Mouse (Mus musculus): ENCODE measurements around the gene Olfr1512. TPM values are rescaled to one million over a fixed set of nuclear protein-coding genes. Genes with fewer than 3 reads are reported as not detected.
"Not testable (repeated sequence)": the region's sequence is repeated elsewhere in the genome, so short reads cannot be mapped to it uniquely, and the experiment has no call there.

Olfr1512 gene
- not detected for polyA plus RNA-seq (2012; fragmentation: generic; extraction: Trizol)

DNA sequence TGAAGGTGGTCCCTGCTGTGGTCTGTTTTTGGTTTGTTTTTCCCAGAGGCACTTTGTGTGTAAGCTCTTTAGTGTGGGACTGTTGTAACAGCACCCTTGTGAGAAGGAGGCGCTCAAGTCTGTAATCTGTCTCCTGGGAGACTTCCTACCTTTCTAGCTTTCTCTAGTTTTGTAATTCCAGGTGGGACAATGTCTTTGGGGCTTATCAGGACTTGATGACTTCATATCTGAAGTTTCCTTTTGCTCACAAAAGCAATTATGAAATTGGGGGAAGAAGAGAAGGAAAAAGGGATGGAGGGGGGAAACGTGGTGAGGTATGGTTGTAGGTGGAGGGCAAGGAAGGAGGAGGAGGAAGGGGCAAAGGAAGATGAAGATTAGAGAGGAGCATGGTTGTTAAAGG is at the start of gene Olfr1512:
Gene Olfr1512 (minus strand): TSS at position 101 of the 400 bp plus-strand sequence.
- no peak within 1 kb of the TSS for H3K4me2 ChIP-seq (ENCODE audit: low read depth)
- H3K79me2 ChIP-seq (ENCODE audit: control insufficient read depth, insufficient read depth), result no peaks in the 10 kb centered on the region
- TF ChIP-seq TCF3 (IDR thresholded peaks at IDR 0.05; ENCODE audit: insufficient read length, low read depth), result no peak
- TF ChIP-seq MYOG (IDR thresholded peaks at IDR 0.05; ENCODE audit: control insufficient read depth in 1 of 3, insufficient read depth in 1 of 3, insufficient read length in 2 of 3, low read depth in 2 of 3), result no peak
- no peak for TF ChIP-seq TCF12 (IDR thresholded peaks at IDR 0.05; ENCODE audit: insufficient read depth, poor library complexity, severe bottlenecking)
- no peak for TF ChIP-seq CEBPB (IDR thresholded peaks at IDR 0.05; ENCODE audit: insufficient read depth, poor library complexity, severe bottlenecking)
- TF ChIP-seq USF1 (IDR thresholded peaks at IDR 0.05; ENCODE audit: low read depth), result no peak
- no peak for TF ChIP-seq E2F4 (IDR thresholded peaks at IDR 0.05; ENCODE audit: insufficient read depth)
- TF ChIP-seq SRF (IDR thresholded peaks at IDR 0.05; ENCODE audit: control insufficient read depth, insufficient read length, low read depth), result no peak
- no peak for TF ChIP-seq MYOD1 (IDR thresholded peaks at IDR 0.05; ENCODE audit: control insufficient read depth in 1 of 3, insufficient read length in 2 of 3, low read depth in 2 of 3)
- TF ChIP-seq POLR2AphosphoS2 (IDR thresholded peaks at IDR 0.05; ENCODE audit: insufficient read length, low read depth), result no peak
- no peak for TF ChIP-seq REST (IDR thresholded peaks at IDR 0.05; ENCODE audit: insufficient read depth, insufficient read length)
- no peak for TF ChIP-seq MAX (IDR thresholded peaks at IDR 0.05; ENCODE audit: low read depth)
- no peak for TF ChIP-seq POLR2A (IDR thresholded peaks at IDR 0.05; ENCODE audit: insufficient read length, low read depth)
- no peaks in the 10 kb centered on the region for H3K36me3 ChIP-seq (ENCODE audit: control insufficient read depth, insufficient read depth)
- H3K4me3 ChIP-seq, result no peak within 1 kb of the TSS
- no peaks in the 10 kb centered on the region for H3K27me3 ChIP-seq (ENCODE audit: control insufficient read depth, insufficient read depth, insufficient read length)
- no peak within 1 kb of the TSS for H3ac ChIP-seq (ENCODE audit: control insufficient read depth, insufficient read length)

DNA sequence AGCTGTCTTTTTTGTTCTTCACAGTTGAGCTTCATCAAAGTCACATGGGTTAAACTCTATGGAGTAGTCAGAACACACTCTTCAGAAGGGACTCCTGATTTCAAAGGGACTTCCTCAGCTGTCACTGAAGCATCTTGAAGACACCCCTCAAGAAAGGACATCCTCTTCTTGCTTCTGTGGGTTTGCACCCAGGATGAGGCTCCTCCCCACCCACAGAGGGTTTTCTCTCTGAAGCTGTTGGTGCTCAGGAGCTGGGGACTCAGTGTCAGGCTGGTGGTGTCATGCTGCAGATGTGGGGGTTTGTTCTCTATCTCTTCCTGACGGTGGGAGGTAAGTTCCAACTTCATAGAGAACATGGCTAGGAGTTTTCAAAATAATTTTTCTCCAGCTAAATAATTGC is 48.7 kb upstream of the Olfr1512 start:
- Histone ChIP-seq H3K4me3 (no peak overlapping the region), H3K36me3 (ENCODE audit: control insufficient read depth, insufficient read depth) (no peaks in the 10 kb centered on the region), H3ac (ENCODE audit: control insufficient read depth, insufficient read length) (no peak overlapping the region), H3K79me2 (ENCODE audit: control insufficient read depth, insufficient read depth) (no peaks in the 10 kb centered on the region), H3K4me2 (ENCODE audit: low read depth) (no peak overlapping the region), H3K27me3 (ENCODE audit: control insufficient read depth, insufficient read depth, insufficient read length) (no peaks in the 10 kb centered on the region)
- TF ChIP-seq TCF12 (IDR thresholded peaks at IDR 0.05; ENCODE audit: insufficient read depth, poor library complexity, severe bottlenecking) (no peak), POLR2A (IDR thresholded peaks at IDR 0.05; ENCODE audit: insufficient read length, low read depth) (no peak), USF1 (IDR thresholded peaks at IDR 0.05; ENCODE audit: low read depth) (no peak), MYOD1 (IDR thresholded peaks at IDR 0.05; ENCODE audit: control insufficient read depth in 1 of 3, insufficient read length in 2 of 3, low read depth in 2 of 3) (no peak), E2F4 (IDR thresholded peaks at IDR 0.05; ENCODE audit: insufficient read depth) (no peak)

DNA sequence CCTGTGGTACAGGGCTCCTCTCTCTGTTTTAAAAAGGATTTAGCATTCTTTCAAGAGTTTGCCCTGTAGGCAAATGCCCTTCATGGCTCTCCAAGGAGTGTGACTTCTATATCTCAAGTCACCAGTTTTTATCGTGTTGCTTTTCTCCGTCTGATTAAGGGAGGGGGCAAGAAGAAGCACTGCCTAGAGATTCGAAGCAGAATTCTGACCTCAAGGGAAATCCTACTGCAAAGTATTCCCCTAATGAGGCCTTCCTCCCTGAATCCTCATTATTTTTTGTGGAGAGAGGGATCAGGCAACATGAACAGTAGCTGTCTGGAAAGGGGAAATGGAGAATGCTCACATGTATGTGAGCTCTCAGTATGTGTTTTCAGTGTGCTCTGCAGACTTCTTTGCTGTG is 35.3 kb upstream of the Olfr1512 start, which contains the start of gene Olfr1510:
Gene Olfr1510 (minus strand): TSS at position 101 of the 400 bp plus-strand sequence.
- Histone ChIP-seq H3K4me2 (ENCODE audit: low read depth) (no peak within 1 kb of the TSS), H3K4me3 (no peak within 1 kb of the TSS), H3K27me3 (ENCODE audit: control insufficient read depth, insufficient read depth, insufficient read length) (no peaks in the 10 kb centered on the region), H3ac (ENCODE audit: control insufficient read depth, insufficient read length) (no peak within 1 kb of the TSS), H3K79me2 (ENCODE audit: control insufficient read depth, insufficient read depth) (no peaks in the 10 kb centered on the region), H3K36me3 (ENCODE audit: control insufficient read depth, insufficient read depth) (no peaks in the 10 kb centered on the region)
- no peak for TF ChIP-seq SRF (IDR thresholded peaks at IDR 0.05; ENCODE audit: control insufficient read depth, insufficient read length, low read depth)
- no peak for TF ChIP-seq CEBPB (IDR thresholded peaks at IDR 0.05; ENCODE audit: insufficient read depth, poor library complexity, severe bottlenecking)
- TF ChIP-seq REST (IDR thresholded peaks at IDR 0.05; ENCODE audit: insufficient read depth, insufficient read length), result no peak
- no peak for TF ChIP-seq MAX (IDR thresholded peaks at IDR 0.05; ENCODE audit: low read depth)
- no peak for TF ChIP-seq POLR2AphosphoS2 (IDR thresholded peaks at IDR 0.05; ENCODE audit: insufficient read length, low read depth)
- TF ChIP-seq E2F4 (IDR thresholded peaks at IDR 0.05; ENCODE audit: insufficient read depth), result no peak
- no peak for TF ChIP-seq USF1 (IDR thresholded peaks at IDR 0.05; ENCODE audit: low read depth)
- TF ChIP-seq MYOG (IDR thresholded peaks at IDR 0.05; ENCODE audit: control insufficient read depth in 1 of 3, insufficient read depth in 1 of 3, insufficient read length in 2 of 3, low read depth in 2 of 3), result no peak
- TF ChIP-seq TCF12 (IDR thresholded peaks at IDR 0.05; ENCODE audit: insufficient read depth, poor library complexity, severe bottlenecking), result no peak
- TF ChIP-seq TCF3 (IDR thresholded peaks at IDR 0.05; ENCODE audit: insufficient read length, low read depth), result no peak
- TF ChIP-seq MYOD1 (IDR thresholded peaks at IDR 0.05; ENCODE audit: control insufficient read depth in 1 of 3, insufficient read length in 2 of 3, low read depth in 2 of 3), result no peak
- no peak for TF ChIP-seq POLR2A (IDR thresholded peaks at IDR 0.05; ENCODE audit: insufficient read length, low read depth)

DNA sequence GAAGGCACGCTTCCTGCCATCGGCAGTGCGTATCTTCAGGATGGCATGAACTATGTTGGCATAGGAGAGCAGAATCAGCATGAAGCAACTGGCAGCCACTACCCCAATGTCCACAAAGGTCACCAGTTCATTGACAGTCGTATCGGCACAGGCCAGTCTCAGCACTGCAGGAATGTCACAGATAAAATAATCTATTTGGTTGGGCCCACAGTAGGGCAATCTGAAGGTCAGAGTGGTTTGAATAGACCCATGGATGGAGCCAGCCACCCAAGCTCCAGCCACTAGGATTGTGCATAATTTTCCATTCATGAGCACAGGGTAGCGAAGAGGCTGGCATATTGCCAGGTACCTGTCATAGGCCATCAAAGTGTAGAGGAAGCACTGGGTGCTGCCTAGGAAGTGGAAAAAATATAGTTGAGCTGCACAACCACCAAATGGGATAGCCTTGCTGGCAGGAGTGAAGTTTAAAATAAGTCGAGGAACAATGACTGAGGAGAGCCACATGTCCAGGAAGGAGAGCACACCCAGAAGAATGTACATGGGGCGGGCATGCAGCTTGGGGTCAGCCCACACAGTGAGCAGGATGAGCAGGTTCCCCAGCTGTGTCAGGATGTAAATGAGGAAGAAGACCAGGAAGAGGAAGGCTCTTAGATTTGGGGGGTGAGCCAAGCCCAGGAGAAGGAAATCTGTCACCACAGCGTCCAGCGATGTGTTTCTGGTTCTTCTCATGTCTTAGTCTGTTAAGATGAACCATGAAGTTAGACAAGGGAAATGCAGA is 31.4 kb upstream of the Olfr1512 start:
- H3K4me3 ChIP-seq; H3K4me2 ChIP-seq (ENCODE audit: low read depth); H3K36me3 ChIP-seq (ENCODE audit: control insufficient read depth, insufficient read depth); H3K79me2 ChIP-seq (ENCODE audit: control insufficient read depth, insufficient read depth); H3K27me3 ChIP-seq (ENCODE audit: control insufficient read depth, insufficient read depth, insufficient read length); H3ac ChIP-seq (ENCODE audit: control insufficient read depth, insufficient read length): not testable (repeated sequence)

DNA sequence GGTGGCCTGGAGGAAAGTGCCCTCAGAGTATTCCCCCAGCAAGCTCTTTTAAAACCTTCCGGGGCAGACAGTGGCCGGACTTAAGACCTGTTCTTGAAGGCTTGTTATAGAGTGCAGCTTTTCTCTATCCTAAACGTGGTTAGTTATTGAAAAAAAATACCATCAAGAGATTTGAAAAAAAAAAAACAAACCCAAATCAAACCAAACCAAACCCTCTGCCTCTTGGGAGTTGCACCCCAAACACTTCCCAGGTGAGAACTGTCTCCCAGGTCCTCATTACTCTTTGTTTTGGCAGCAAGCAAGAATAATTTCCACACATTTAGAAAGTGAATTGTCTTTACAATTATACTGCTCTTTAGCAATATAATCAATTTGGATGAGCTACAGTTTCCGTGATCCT is 18.3 kb upstream of the Olfr1512 start, which contains the start of gene Olfr1511:
Gene Olfr1511 (minus strand): TSS at position 101 of the 400 bp plus-strand sequence.
- H3K4me2 ChIP-seq (ENCODE audit: low read depth), result no peak within 1 kb of the TSS
- H3K79me2 ChIP-seq (ENCODE audit: control insufficient read depth, insufficient read depth), result no peaks in the 10 kb centered on the region
- no peak within 1 kb of the TSS for H3ac ChIP-seq (ENCODE audit: control insufficient read depth, insufficient read length)
- no peak within 1 kb of the TSS for H3K4me3 ChIP-seq
- TF ChIP-seq USF1 (IDR thresholded peaks at IDR 0.05; ENCODE audit: low read depth) (no peak), MYOD1 (IDR thresholded peaks at IDR 0.05; ENCODE audit: control insufficient read depth in 1 of 3, insufficient read length in 2 of 3, low read depth in 2 of 3) (no peak), POLR2AphosphoS2 (IDR thresholded peaks at IDR 0.05; ENCODE audit: insufficient read length, low read depth) (no peak), TCF12 (IDR thresholded peaks at IDR 0.05; ENCODE audit: insufficient read depth, poor library complexity, severe bottlenecking) (no peak), TCF3 (IDR thresholded peaks at IDR 0.05; ENCODE audit: insufficient read length, low read depth) (no peak), MAX (IDR thresholded peaks at IDR 0.05; ENCODE audit: low read depth) (no peak), SRF (IDR thresholded peaks at IDR 0.05; ENCODE audit: control insufficient read depth, insufficient read length, low read depth) (no peak), CEBPB (IDR thresholded peaks at IDR 0.05; ENCODE audit: insufficient read depth, poor library complexity, severe bottlenecking) (no peak), MYOG (IDR thresholded peaks at IDR 0.05; ENCODE audit: control insufficient read depth in 1 of 3, insufficient read depth in 1 of 3, insufficient read length in 2 of 3, low read depth in 2 of 3) (no peak), REST (IDR thresholded peaks at IDR 0.05; ENCODE audit: insufficient read depth, insufficient read length) (no peak), E2F4 (IDR thresholded peaks at IDR 0.05; ENCODE audit: insufficient read depth) (no peak), POLR2A (IDR thresholded peaks at IDR 0.05; ENCODE audit: insufficient read length, low read depth) (no peak)
- H3K27me3 ChIP-seq (ENCODE audit: control insufficient read depth, insufficient read depth, insufficient read length), result no peaks in the 10 kb centered on the region
- no peaks in the 10 kb centered on the region for H3K36me3 ChIP-seq (ENCODE audit: control insufficient read depth, insufficient read depth)

DNA sequence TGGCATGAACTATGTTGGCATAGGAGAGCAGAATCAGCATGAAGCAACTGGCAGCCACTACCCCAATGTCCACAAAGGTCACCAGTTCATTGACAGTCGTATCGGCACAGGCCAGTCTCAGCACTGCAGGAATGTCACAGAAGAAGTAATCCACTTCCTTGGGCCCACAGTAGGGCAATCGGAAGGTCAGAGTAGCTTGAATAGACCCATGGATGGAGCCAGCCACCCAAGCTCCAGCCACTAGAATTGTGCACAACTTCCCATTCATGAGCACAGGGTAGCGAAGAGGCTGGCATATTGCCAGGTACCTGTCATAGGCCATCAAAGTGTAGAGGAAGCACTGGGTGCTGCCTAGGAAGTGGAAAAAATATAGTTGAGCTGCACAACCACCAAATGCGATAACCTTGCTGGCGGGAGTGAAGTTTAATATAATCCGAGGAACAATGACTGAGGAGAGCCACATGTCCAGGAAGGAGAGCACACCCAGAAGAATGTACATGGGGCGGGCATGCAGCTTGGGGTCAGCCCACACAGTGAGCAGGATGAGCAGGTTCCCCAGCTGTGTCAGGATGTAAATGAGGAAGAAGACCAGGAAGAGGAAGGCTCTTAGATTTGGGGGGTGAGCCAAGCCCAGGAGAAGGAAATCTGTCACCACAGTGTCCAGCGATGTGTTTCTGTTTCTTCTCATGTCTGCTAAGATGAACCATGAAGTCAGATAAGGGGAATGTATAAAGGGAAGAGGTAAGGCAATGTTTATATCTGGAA is 11.3 kb upstream of the Olfr1512 start:
- not testable (repeated sequence) for H3K27me3 ChIP-seq (ENCODE audit: control insufficient read depth, insufficient read depth, insufficient read length); H3K4me2 ChIP-seq (ENCODE audit: low read depth); H3K36me3 ChIP-seq (ENCODE audit: control insufficient read depth, insufficient read depth); H3ac ChIP-seq (ENCODE audit: control insufficient read depth, insufficient read length); H3K4me3 ChIP-seq; H3K79me2 ChIP-seq (ENCODE audit: control insufficient read depth, insufficient read depth)

Measured in myocyte (in vitro differentiated cells).